Mouse (Mus musculus): Measurements from ENCODE around the gene Gpr137.

Gpr137 gene

DNA sequence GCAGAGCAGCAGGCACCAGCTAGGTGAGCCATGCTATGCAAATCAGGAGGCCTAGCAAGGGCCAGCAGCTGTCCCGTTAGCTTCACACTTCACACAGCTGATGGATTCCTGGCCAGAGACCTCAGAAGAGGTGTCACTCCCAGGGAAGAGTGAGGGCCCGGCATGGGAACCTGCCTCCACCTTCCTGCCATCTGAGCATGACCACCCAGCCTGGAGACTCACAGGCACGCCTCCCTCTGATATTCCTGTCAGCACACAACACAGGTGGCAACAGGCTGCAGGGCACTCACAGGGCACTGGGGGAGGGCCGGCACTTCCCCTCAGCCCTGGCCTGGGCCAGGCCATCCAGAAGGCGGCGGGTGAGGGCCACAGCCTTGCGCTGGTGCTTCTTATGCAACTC lies 13.1 kb upstream of the Gpr137 start:
- POLR2A ChIA-PET: interaction anchor here in 3 of 4 experiments (0.9 to 12.2 kb wide), 12 partner anchors 8 to 41 kb away, joined by 3 to 134 read pairs (median 4); partner anchors contain the start of genes Dnajc4 (in 2 of the 3), Nudt22 (in 2 of the 3), Trpt1 (in 2 of the 3) and Bad (in 1 of the 3)
- CTCF ChIA-PET: interaction anchor here in 3 of 4 experiments (1.2 to 7.6 kb wide), 6 partner anchors 14 to 65 kb away, joined by 3 to 41 read pairs (median 5); no protein-coding TSS in a partner anchor

DNA sequence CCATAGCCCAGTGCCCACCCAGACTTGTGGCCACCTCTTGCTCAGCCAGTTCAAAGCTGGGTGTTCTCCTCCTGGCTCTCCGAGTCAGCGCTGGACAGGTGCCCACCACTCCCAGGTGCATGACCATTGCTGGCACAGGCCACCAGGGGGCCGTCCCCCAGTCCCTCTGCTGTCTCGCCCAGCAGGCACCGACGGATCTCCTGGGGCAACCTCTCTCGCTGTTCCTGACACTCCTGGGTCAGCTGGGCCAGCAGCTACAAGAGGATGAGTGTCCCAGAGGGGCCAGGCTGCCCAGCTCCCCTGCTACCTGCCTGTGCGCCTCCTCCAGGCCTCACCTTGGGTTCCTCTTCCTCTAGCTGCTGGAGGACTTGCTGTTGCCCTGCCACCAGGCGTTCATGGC lies 11.8 kb upstream of the Gpr137 start:
- POLR2A ChIA-PET: interaction anchor here in 3 of 4 experiments (0.9 to 12.2 kb wide), 11 partner anchors 10 to 384 kb away, joined by 3 to 134 read pairs (median 13); partner anchors contain the start of genes Bad (in 2 of the 3), Gpr137 (in 2 of the 3), Esrra (in 1 of the 3) and Fkbp2 (in 1 of the 3)
- CTCF ChIA-PET: interaction anchor here in 2 of 4 experiments (1.2 to 7.6 kb wide), 4 partner anchors 11 to 25 kb away, joined by 3 to 42 read pairs (median 28); partner anchors contain the start of gene Fkbp2 (in 1 of the 2)

DNA sequence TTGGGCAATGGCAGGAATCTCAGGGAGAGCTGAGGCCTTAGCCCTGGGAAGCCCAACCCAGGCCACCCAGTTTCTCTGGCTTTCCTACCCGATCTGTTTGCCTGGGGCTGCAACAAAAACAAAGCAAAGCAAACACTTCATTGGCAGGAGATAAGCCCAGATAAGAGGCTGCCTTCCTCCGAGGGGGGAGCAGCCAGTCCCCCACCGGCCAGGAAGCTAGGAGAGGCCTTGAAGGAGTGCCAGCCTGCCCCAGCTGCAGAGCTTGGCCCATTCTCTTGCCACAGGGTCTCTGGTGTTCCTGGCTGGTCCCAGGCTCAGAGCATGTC lies 10.4 kb upstream of the Gpr137 start:
- ChIA-PET CTCF (interaction anchor here in 1 of 4 experiments (0.8 to 7.6 kb wide), 5 partner anchors 10 to 350 kb away, joined by 3 to 42 read pairs (median 19); partner anchors contain the start of genes Bad, Fkbp2 and Gpr137), POLR2A (interaction anchor here (0.5 to 12.2 kb wide), 31 partner anchors 8 to 319 kb away, joined by 3 to 134 read pairs (median 8); partner anchors contain the start of genes Bad (in 4 of the 4), Gpr137 (in 4 of the 4), Fkbp2 (in 2 of the 4) and Nudt22 (in 2 of the 4))

DNA sequence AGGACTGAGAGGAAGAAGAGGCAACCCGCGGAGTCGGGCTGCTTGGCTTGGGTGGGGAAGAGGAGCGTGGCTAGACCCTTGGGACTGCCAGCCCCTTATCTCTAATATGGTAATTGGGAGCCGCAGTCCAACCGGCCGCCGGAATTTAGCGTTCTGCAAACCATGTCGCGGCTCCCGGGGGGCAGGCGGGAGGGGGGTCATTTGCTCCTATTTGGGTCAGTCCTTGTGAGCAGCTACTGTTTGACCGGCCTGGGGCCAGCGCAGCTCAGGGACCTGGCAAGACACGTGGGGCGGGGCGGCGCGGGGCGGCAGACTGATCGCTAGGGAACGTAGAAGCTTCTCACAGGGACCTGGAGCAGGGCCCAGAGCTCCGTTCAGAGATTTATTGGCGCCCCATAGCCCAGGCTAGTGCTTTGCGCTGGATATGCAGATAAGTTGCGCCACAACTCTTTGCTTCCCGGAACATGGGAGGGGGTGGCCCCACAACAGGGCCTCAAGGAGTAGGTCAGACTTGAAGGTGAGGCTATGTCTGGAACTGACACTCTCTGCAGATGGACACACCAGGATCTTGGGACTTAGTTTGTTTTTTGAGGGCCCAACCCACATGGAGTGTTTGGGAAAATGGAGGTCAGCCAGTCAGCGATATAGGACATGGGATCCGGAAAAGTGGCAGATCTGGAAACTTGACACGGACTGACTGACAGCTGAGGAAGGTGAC lies 9.9 kb upstream of the Gpr137 start:
- ChIA-PET CTCF (interaction anchor here in 3 of 4 experiments (0.6 to 7.6 kb wide), 14 partner anchors 10 to 349 kb away, joined by 3 to 42 read pairs (median 4); partner anchors contain the start of genes Bad (in 1 of the 3), Esrra (in 1 of the 3), Fkbp2 (in 1 of the 3) and Gpr137 (in 1 of the 3)), POLR2A (interaction anchor here (0.5 to 12.2 kb wide), 47 partner anchors 10 to 1771 kb away, joined by 3 to 134 read pairs (median 6); partner anchors contain the start of genes Bad (in 4 of the 4), Gpr137 (in 4 of the 4), Fkbp2 (in 3 of the 4) and Esrra (in 2 of the 4))

DNA sequence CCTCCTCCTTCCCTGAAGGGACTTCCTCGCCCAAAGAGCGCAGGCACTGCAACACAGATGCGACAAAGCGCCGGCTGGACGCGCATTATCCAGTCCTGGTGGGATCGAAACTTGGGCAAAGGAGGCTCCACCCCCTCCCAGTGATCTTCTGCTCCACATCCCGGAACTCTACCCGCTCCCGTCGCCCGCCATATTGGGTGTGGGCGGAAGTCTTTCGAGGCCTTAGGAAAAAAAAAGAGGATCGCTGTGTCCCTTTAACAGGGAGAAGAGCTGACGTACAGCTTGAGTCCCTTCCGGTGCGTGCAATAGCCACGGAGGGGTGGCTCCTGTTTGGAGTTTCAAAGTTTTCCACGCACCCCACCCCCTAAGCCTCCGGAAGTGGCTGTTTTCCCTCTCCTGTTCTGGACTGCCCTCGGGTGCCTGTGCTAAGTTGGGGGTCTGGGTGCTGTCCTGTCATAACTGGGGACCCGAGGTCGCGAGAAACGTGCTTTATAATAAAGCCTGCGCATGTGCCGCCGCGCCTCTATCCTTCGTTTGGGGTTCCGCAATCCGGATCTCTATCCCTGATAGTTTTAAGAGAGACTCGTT lies 9.2 kb upstream of the Gpr137 start:
- CTCF ChIA-PET: interaction anchor here in 3 of 4 experiments (0.6 to 7.6 kb wide), 19 partner anchors 9 to 120 kb away, joined by 3 to 42 read pairs (median 4); partner anchors contain the start of genes Bad (in 2 of the 3), Gpr137 (in 2 of the 3), Esrra (in 1 of the 3) and Fkbp2 (in 1 of the 3)
- POLR2A ChIA-PET: interaction anchor here (0.6 to 12.2 kb wide), 53 partner anchors 9 to 1772 kb away, joined by 3 to 134 read pairs (median 5); partner anchors contain the start of genes Bad (in 4 of the 4), Gpr137 (in 4 of the 4), Fkbp2 (in 3 of the 4) and Esrra (in 2 of the 4)

DNA sequence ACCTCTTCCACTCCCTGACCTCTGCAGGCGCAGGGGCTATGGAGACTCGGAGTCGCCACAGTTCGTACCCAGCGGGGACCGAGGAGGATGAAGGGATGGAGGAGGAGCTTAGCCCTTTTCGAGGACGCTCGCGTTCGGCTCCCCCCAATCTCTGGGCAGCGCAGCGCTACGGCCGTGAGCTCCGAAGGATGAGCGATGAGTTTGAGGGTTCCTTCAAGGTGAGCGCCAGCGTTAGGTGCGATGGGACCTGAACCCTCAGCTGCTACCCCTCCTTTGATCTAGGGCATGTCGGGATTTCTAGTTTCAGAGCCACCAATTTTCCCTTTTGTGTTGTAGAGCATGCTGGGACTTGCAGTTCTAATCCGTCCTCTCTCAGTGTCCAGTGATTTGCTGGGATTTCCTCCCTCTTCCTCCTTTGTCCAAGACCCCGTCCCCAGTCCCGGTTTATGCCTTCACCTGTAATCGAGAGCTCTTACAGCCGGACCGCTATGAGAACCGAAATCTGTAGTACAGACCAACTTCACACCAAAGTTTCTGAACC lies 8.4 kb upstream of the Gpr137 start:
- POLR2A ChIA-PET: interaction anchor here (0.7 to 12.2 kb wide), 49 partner anchors 8 to 1773 kb away, joined by 3 to 134 read pairs (median 5); partner anchors contain the start of genes Bad (in 4 of the 4), Gpr137 (in 4 of the 4), Fkbp2 (in 3 of the 4) and Esrra (in 2 of the 4)
- CTCF ChIA-PET: interaction anchor here in 3 of 4 experiments (0.7 to 7.6 kb wide), 15 partner anchors 8 to 499 kb away, joined by 3 to 42 read pairs (median 4); partner anchors contain the start of genes Bad (in 3 of the 3), Gpr137 (in 3 of the 3), Esrra (in 1 of the 3) and Fkbp2 (in 1 of the 3)

DNA sequence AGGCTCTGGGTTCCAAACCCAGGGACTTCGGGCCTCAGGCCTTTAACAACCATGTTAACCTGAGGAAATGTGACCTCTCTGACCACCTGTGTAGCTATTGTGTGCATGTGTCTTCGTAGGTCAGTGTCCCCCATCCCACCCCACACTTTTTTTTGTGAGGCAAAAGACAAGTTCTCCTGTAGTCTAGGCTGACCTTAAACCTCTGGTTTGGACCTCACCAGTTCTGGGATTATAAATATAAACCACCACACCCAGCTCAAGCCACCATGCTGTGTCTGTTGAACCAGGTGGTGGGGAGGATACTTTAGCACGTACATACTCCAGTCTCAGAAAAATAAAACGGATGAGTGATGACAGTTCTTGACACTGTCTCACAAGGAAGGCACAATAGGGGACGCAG lies 7.7 kb upstream of the Gpr137 start:
- POLR2A ChIA-PET: interaction anchor here (0.6 to 12.2 kb wide), 19 partner anchors 8 to 90 kb away, joined by 3 to 134 read pairs (median 14); partner anchors contain the start of genes Bad (in 4 of the 4), Gpr137 (in 4 of the 4), Esrra (in 2 of the 4) and Fkbp2 (in 2 of the 4)
- CTCF ChIA-PET: interaction anchor here in 2 of 4 experiments (1.2 to 7.6 kb wide), 7 partner anchors 7 to 90 kb away, joined by 3 to 42 read pairs (median 8); partner anchors contain the start of genes Bad (in 1 of the 2), Fkbp2 (in 1 of the 2), Gpr137 (in 1 of the 2) and Stip1 (in 1 of the 2)

DNA sequence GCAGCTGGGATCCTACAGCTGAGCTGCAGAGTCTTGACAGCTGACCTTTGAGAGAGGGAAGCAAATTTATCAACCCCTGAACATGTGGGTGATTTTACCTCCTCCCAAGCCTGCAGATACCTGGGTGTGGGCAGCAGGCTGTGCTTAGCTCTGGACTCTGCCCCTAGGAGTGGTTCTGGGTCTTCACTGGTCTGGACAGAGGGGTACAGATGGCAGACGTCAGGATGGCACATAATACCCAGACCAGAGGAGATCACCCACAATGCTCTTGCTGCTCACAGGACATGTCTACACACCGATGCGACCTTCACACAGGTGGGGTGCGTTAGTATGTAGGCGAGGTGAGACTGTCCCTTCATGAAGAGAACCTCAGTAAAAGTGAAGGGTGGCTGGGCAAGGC lies 7.3 kb upstream of the Gpr137 start:
- ChIA-PET CTCF (interaction anchor here in 3 of 4 experiments (0.5 to 7.6 kb wide), 7 partner anchors 7 to 532 kb away, joined by 3 to 42 read pairs (median 8); partner anchors contain the start of genes Bad (in 1 of the 3), Fkbp2 (in 1 of the 3) and Gpr137 (in 1 of the 3)), POLR2A (interaction anchor here in 3 of 4 experiments (1.4 to 12.2 kb wide), 11 partner anchors 7 to 91 kb away, joined by 3 to 134 read pairs (median 23); partner anchors contain the start of genes Bad (in 2 of the 3), Esrra (in 2 of the 3), Gpr137 (in 2 of the 3) and Fkbp2 (in 1 of the 3))

DNA sequence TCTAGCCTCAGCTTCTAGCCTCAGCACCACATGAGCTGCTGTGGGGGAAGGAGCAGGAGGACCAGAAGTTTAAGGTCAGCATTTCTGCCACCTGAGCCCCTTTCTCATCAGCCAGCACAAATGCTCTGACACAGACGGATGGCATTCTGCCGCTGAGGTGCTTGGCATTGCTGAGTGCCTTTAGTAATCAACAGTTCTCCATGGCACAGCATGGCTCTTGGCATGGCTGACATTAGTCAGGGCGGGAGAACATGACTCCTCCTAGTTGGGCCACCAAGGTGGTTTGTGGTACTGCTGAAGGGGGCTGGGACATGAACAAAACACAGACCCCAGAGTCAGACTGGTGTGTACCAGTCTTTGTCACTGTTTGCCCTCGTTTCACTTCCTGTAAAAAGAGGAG lies 5.9 kb upstream of the Gpr137 start:
- ChIA-PET CTCF (interaction anchor here in 2 of 4 experiments (0.7 to 1.4 kb wide), 4 partner anchors 12 to 948 kb away, joined by 4 to 5 read pairs (median 4); no protein-coding TSS in a partner anchor), POLR2A (interaction anchor here in 3 of 4 experiments (0.5 to 12.2 kb wide), 21 partner anchors 9 to 1752 kb away, joined by 3 to 134 read pairs (median 4); partner anchors contain the start of genes Cox8a (in 1 of the 3), Esrra (in 1 of the 3), Kcnk4 (in 1 of the 3) and Plcb3 (in 1 of the 3))

DNA sequence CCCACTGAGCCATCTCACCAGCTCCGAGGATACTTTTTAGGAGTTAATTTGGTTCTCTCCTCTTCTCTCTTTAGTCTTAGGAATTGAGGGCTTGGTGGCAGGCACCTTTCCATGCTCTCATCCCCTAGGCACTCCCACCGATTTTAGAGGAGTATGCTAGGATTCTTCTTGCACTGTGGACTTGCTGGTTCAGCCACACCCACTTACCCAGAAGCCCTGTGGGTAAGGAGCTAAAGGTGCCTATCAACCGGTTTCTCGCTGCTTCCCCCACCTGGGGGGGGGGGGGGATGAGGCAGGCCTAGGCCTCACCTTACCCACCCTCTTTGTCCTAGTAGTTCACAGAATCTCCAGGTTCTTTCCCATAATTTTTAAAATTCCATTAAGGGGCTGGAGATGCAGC lies 5.5 kb upstream of the Gpr137 start:
- POLR2A ChIA-PET: interaction anchor here in 3 of 4 experiments (0.5 to 12.2 kb wide), 25 partner anchors 9 to 1775 kb away, joined by 3 to 134 read pairs (median 3); partner anchors contain the start of genes Cox8a (in 1 of the 3), Esrra (in 1 of the 3), Kcnk4 (in 1 of the 3) and Nudt22 (in 1 of the 3)
- CTCF ChIA-PET: interaction anchor here in 2 of 4 experiments (0.6 to 1.4 kb wide), 6 partner anchors 11 to 948 kb away, joined by 3 to 7 read pairs (median 4); partner anchors contain the start of gene Kcnk4 (in 1 of the 2)

DNA sequence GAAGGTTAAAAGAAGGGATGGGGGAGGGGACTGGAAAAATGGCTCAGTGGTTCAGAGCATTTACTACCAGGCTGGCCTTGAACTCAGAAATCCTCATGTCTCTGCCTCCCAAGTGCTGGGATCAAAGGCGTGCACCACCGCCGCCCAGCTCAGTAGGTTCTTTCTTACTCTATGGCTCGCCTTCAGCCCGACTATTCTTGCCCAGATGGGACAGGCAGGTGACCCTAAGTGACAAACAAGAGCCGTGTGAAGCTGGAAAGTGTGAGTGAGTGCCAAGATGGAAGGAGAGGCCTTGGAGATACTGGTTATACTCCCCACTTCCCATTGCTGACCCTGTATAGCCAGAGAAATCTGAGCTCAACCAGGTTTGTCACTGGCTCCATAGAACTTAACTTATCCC lies 1.4 kb upstream of the Gpr137 start:
- CTCF ChIA-PET: interaction anchor here in 2 of 4 experiments (0.7 to 3.4 kb wide), 4 partner anchors 8 to 52 kb away, joined by 3 to 19 read pairs (median 8); partner anchors contain the start of genes Nudt22 (in 1 of the 2) and Trpt1 (in 1 of the 2)
- POLR2A ChIA-PET: interaction anchor here in 3 of 4 experiments (0.6 to 4.3 kb wide), 13 partner anchors 8 to 449 kb away, joined by 3 to 77 read pairs (median 4); partner anchors contain the start of genes Esrra (in 1 of the 3), Fkbp2 (in 1 of the 3) and Kcnk4 (in 1 of the 3)

DNA sequence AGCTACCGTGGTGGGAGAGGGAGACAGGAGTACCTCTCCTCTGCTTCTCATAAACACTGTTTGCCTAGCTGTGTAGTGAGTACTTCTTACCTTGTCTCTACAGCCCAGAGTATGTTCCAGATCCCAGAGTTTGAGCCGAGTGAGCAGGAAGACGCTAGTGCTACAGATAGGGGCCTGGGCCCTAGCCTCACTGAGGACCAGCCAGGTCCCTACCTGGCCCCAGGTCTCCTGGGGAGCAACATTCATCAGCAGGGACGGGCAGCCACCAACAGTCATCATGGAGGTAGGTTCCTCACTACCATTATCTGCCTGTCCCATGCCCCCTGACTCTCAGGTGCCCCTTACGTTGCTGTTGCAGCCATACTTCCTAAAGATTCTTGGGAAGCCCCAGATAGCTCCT lies 484 bp upstream of the Gpr137 start:
- CTCF ChIA-PET: interaction anchor here in 2 of 4 experiments (0.6 to 3.4 kb wide), 8 partner anchors 8 to 1429 kb away, joined by 3 to 19 read pairs (median 4); no protein-coding TSS in a partner anchor

DNA sequence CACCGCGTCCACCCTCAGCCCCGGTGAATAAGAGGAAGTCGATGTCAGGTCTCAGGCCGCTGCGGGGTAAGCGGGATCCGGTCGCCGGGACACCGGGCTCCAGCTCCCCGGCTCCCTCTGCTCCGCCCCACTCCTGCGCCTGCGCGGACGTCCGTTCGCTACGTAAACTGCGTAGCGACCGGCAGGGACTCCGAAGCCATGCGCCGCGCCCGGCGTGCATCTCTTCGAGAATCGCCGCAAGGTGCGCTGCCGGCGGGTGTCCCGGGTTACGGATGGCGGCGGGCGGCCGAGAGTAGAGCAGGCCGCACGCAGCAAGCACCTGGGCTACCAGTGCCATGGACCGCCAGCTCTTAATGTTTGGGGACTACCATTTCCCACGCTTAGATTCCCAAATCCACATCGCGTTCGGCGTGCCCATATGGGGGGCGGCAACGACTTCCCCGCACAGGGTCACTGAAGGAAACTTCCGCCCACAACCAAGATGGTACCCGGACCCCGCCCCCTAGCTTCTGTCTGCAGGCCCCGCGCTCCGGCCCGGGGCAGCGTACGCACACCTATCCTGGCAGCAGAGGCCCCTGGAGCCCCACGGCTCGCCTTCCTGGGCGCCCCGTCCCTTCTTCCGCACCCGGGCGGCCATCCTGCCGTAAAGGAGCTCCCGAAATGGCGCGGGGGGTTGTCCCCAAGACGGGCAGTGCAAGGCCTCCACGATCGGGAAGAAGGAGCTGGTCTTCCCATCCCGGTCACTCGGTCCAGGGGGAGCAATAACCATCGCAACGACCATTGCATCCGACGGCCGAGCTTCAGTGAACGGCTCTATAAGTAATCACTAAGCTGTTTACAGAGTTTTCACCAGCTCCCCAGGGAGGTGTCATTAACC lies 670 bp downstream of the Gpr137 start, which contains the start of gene Bad:
Bad (plus strand) TSS at position 490 of the 877 bp plus-strand sequence.
- ChIA-PET POLR2A (interaction anchor here (0.6 to 4.3 kb wide), 68 partner anchors 9 to 1781 kb away, joined by 3 to 77 read pairs (median 4); partner anchors contain the start of genes Esrra (in 3 of the 4), Fkbp2 (in 3 of the 4), Stip1 (in 3 of the 4) and Plcb3 (in 2 of the 4)), CTCF (interaction anchor here in 3 of 4 experiments (0.6 to 3.4 kb wide), 25 partner anchors 9 to 495 kb away, joined by 3 to 19 read pairs (median 3); partner anchors contain the start of genes Catsperz (in 2 of the 3), Nudt22 (in 1 of the 3) and Trpt1 (in 1 of the 3))

More for the DNA sequence above, 484 bp upstream of the Gpr137 start:
- POLR2A ChIA-PET: interaction anchor here (1.1 to 4.3 kb wide), 25 partner anchors 8 to 544 kb away, joined by 3 to 77 read pairs (median 7); partner anchors contain the start of genes Esrra (in 2 of the 4), Fkbp2 (in 2 of the 4), Kcnk4 (in 1 of the 4) and Plcb3 (in 1 of the 4)
